Mouse (Mus musculus) layer of hippocampus, adult 8-10 months (tissue): ENCODE data around the gene Olfr1122. TPM values are rescaled to one million over a fixed set of nuclear protein-coding genes. Genes with fewer than 3 reads are reported as not detected.
A peak's percentile ranks its signal among the peaks of the same experiment; 100 is the strongest.
"Not testable (repeated sequence)": the region's sequence is repeated elsewhere in the genome, so short reads cannot be mapped to it uniquely, and the experiment has no call there.

ENCODE experiments used
- DNase-seq, 2 experiments: peaks; one replicate each; pipeline ENCODE4 v3.0.0; 2022; ENCODE audit warnings: low spot score in 2 of 2
- total RNA-seq, 4 experiments: library from RNA; stranded (reverse); gene quantifications; 2 replicates each; pipeline ENCODE4 v1.2.4; 2022

Gene Olfr1122
- total RNA-seq: under 1 TPM in 3 of 4 experiments, not detected in 1; 0.09 to 0.14 (median 0.10) TPM

GRCm38 (mm10) chr2:87385549-87385948 is at the start of gene Olfr1122:
Olfr1122 (plus strand) TSS chr2:87385849.
- DNase-seq: no peak

GRCm38 (mm10) chr2:87354515-87354914 is 31.1 kb upstream of the Olfr1122 start, which contains the start of gene Olfr1120:
Olfr1120 (plus strand) TSS chr2:87354815.
- no peak for DNase-seq

DNA sequence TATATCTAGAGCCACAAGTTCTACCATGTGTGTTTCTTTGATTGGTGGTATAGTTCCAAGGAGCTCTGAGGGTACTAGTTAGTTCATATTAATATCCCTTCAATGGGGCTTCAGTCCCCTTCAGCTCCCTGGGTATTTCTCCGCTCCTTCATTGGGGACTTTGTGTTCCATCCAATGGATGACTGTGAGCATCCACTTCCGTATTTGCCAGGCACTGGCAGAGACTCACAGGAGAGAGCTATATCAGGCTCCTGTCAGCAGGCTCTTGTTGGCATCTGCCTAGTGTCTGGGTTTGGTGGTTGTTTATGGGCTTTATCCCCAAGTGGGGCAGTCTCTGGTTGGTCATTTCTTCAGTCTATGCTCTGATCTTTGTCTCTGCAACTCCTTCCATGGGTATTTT is 25.5 kb upstream of the Olfr1122 start:
- DNase-seq: not testable (repeated sequence)

DNA sequence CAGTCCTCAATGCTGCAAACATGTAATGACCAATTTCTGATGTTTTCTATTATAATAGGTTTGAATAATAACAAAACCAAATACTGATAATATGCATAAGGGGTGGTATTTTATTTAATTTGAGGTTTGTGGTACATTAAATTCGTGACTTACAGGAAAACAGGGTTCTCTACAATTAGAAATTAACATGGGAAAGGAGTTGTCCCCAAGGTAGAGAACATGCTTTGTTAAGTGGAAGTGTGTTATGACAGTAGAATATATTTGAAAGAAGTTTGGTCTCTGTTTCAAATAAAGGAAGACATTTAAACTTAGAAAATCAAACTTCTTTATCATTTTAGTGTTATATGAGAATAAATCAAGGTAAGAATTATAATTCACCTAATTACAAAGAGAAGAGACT is 16.1 kb upstream of the Olfr1122 start, which contains the start of gene Olfr1121:
TSS of gene Olfr1121 (plus strand) at position 301 of the 400 bp plus-strand sequence.
- DNase-seq: no peak

DNA sequence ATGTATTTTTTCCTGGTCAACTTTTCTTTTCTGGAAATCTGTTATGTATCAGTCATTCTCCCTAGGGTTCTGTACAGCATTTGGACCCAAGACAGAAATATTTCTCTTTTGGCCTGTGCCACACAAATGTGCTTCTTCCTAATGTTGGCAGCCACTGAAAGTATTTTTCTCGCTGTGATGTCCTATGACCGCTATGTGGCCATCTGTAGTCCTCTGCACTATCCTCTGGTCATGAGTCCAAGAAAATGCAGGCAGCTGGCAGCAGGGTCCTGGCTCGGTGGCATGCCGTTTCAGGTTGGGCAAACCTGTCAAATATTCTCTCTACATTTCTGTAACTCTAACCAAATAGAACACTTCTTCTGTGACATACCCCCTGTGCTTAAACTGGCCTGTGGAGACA is 13.9 kb upstream of the Olfr1122 start:
- no peak for DNase-seq

- DNase-seq: no peak
Measured at GRCm38 (mm10) chr2:87383935-87384334, 1.7 kb upstream of the Olfr1122 start.

GRCm38 (mm10) chr2:87393605-87394004 is 8.0 kb downstream of the Olfr1122 start:
- DNase-seq: peak; percentile 7 to 8

DNA sequence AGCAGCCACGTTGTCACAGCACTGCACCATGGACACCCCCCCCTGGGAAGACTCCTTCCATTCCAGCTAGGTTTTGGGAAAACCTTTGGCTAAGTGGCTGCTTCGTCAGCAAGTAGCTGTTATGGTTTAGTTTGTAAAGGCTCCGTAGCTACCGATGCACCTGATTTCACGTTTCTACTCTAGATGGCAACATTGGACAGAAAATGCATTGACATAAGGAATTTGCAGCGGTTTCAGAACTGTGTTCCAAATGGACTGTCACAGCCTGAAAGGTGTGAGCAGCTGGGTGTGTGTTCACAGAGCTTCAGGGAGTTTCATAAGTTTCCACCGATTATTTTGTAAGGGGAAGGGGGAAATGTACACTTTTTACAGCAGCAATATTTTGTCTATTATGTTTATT is 9.0 kb downstream of the Olfr1122 start:
- DNase-seq: not testable (repeated sequence)

DNA sequence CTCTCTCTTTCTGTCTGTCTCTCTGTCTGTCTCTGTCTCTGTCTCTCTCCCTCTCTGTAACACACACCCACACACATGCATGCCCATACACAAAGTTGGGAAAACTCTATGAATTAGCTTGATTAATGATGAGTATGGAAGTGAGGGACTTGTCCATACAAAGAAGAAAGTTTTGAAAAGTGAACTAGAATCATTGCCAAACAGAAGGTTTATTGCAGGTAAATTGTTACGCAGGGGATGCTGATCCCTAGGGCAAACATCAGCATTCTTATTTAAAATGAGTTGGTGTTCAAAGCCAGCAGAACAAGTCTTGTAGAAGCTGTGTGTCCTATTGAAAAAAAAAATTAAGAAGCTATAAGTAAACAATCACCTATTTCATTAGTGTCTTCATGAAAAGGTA is 30.7 kb downstream of the Olfr1122 start, which contains the start of gene Olfr1123:
TSS of gene Olfr1123 (plus strand) at position 301 of the 400 bp plus-strand sequence.
- no peak for DNase-seq

- DNase-seq: no peak
Measured at GRCm38 (mm10) chr2:87429975-87430374, 44.3 kb downstream of the Olfr1122 start, which contains the start of gene Olfr1124. Olfr1124 (plus strand) TSS chr2:87430275.

DNA sequence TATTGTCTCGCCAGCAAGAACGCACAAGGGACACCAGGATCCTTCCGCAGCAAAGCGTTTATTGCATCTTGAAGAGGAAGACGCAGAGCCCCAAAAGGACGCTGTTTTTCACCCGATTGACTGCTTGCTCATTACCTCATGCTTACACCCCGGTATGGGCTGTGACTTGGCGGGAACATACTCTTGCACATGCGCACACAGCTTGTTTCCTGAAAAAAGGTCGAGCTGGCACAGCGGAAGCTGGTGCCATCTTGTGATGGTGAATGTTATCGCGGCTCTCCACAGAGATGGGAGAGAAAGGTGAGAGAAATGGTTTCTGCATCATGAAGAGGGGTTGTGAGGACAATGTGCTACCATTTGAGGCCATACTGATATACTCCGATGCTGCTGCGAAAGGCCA is 52.1 kb downstream of the Olfr1122 start:
- no peak for DNase-seq

Other genes with a start within 250 kb of the Olfr1122 start
- not detected for gene Olfr1110, start 245.5 kb upstream of the Olfr1122 start, total RNA-seq
- not detected for gene Olfr1111, start 233.2 kb upstream of the Olfr1122 start, total RNA-seq
- gene Olfr1112, start 198.1 kb upstream of the Olfr1122 start, total RNA-seq: not detected
- not detected for gene Olfr1113, start 176.9 kb upstream of the Olfr1122 start, total RNA-seq
- gene Olfr1115, start 137.8 kb upstream of the Olfr1122 start, total RNA-seq: not detected
- not detected for gene Olfr1116, start 118.3 kb upstream of the Olfr1122 start, total RNA-seq
- gene Olfr1118, start 78.3 kb upstream of the Olfr1122 start, total RNA-seq: not detected
- gene Olfr1120, start 31.0 kb upstream of the Olfr1122 start, total RNA-seq: not detected
- gene Olfr1121, start 16.0 kb upstream of the Olfr1122 start, total RNA-seq: not detected
- gene Olfr1123, start 30.8 kb downstream of the Olfr1122 start, total RNA-seq: not detected
- gene Olfr1124, start 44.4 kb downstream of the Olfr1122 start, total RNA-seq: not detected
- not detected for gene Olfr1126, start 68.1 kb downstream of the Olfr1122 start, total RNA-seq
- gene Pramel7, start 111.2 kb downstream of the Olfr1122 start, total RNA-seq: not detected
- gene Pramel6, start 120.7 kb downstream of the Olfr1122 start, total RNA-seq: not detected
- under 1 TPM in 2 of 4 experiments, not detected in 2; 0.33 to 0.49 TPM for gene Olfr153, start 145.9 kb downstream of the Olfr1122 start, total RNA-seq
- gene Olfr1128, start 159.7 kb downstream of the Olfr1122 start, total RNA-seq: not detected
- not detected for gene Olfr1129, start 188.1 kb downstream of the Olfr1122 start, total RNA-seq
- not detected for gene Olfr1130, start 220.4 kb downstream of the Olfr1122 start, total RNA-seq
- gene Olfr1131, start 241.3 kb downstream of the Olfr1122 start, total RNA-seq: not detected